Comparison of ENCODE assay signal across 11 mouse cellular contexts in the genomic region with DNA sequence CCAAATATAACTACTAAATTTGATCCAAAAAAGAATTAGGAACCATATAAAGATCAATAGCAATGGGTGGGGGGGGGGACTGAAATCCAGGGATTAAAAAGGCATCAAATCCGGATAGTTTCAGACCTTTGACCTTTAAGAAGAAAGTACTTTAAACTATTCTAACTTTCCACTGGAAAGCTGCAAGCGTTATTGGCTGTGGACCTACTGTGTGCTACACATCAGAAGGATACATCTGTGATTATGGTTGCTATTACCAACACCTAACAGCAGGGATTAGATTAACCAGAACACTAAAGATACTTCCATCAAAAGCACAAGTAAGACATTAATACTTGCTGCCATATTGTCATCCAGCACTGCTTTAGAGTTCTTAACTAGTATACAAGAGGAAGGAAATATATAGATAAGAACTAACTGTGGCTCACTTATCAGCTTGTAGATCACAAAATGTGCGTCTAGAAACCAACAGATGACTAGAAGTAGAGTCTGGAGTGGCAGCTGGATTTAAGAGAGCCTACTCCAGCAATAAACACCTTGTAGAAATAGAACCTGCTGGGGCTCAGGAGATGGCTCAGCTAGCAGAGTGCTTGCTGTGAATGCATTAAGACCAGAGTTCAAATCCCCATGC.
"Had no signal": no experiment of that assay in that cellular context is flagged by ENCODE, and none has a peak within 500 bp of the region (broad histone marks: within the 10 kb centered on the region; RNA-seq: fewer than 3 reads in every experiment).

No protein-coding gene starts in this region.

- ATAC-seq: liver, postnatal 0 days; lung, postnatal 0 days; midbrain, embryonic 15.5 days had no signal

- DNase-seq: kidney, adult 18-20 months; kidney, adult 9 months; kidney, postnatal 14 days; kidney, postnatal 4 days; left cerebral cortex, postnatal 4 days; liver, postnatal 0 days; lung, embryonic 14.5 days; thymus, adult 2 months; thymus, postnatal 36 days had no signal
